Mouse (Mus musculus) c-Kit-positive CD71-positive TER-119-negative erythroid progenitor cells, embryonic 14.5 days (primary cell): ENCODE results near the gene Llgl1.

Source experiments
- DNase-seq: peaks from one replicate; pipeline ENCODE4 v3.0.0-alpha.2; 2013; ENCODE audit warnings: low read depth

The Llgl1 gene

DNA sequence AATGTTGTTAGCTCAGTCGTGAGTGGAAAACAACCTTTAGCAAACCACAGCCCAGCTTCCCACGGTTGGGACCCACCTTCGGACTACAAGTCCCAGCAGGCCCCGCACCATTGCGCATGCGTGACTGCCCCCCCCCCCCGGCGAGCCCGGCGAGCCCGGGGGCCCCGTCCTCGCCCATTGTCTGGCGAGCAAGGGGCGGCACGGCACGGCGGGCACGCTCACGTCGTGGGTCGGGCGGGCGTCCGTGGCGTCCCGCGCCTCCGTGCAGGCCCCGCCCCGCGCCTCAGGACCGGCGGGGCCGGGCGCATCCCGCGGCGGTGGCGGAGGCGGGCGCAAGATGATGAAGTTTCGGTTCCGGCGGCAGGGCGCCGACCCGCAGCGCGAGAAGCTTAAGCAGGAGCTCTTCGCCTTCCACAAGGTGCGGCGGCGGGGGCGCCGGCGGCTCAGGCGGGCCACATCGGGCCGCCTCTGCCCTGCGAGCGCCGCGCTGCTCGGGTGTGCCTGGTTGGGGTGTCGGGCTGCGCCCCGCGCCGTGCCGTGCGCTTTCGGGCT, at the start of gene Llgl1:
Llgl1 (plus strand) TSS at position 200 of the 552 bp plus-strand sequence.
- DNase-seq, result peak; percentile 79

- DNase-seq, result no peak
Observed at GRCm38 (mm10) chr11:60696165-60696564, 3.4 kb upstream of the Llgl1 start.

- DNase-seq, result no peak
Observed at GRCm38 (mm10) chr11:60697561-60697960, 2.0 kb upstream of the Llgl1 start.

DNA sequence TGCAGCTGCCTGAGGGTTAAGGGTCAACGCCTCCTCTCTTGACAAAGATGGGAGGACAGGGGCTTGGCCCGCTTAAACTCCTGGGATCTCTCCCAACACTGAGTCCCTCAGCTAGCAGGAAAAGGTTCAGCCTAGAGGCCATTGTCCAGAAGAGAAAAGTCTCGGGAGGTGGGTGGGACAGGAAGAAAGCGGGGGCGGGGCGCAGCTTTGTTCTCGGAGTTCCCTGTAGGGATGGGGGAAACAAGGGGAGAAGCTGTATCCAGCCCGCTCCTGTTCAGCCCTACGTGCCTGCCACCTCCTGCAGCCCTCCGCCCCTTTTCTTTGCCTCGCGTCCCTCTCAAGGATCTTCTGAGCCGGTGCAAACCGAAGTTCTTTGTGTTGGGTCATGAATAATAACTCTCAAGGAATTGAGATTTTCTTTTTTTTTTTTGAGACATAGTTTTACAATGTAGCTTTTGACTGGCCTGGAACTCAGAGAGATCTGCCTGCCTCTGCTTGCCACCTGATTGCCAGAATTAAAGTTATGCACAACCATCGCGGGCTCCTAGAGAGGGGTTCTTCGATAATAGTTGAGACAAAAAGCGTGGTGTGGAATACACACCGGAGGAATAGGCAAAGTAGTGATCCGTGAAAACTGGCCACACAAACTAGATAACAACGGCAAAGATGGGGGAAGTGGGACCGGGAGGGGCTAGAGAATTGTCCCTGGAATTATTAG, 558 bp upstream of the Llgl1 start:
- DNase-seq, result no peak

DNA sequence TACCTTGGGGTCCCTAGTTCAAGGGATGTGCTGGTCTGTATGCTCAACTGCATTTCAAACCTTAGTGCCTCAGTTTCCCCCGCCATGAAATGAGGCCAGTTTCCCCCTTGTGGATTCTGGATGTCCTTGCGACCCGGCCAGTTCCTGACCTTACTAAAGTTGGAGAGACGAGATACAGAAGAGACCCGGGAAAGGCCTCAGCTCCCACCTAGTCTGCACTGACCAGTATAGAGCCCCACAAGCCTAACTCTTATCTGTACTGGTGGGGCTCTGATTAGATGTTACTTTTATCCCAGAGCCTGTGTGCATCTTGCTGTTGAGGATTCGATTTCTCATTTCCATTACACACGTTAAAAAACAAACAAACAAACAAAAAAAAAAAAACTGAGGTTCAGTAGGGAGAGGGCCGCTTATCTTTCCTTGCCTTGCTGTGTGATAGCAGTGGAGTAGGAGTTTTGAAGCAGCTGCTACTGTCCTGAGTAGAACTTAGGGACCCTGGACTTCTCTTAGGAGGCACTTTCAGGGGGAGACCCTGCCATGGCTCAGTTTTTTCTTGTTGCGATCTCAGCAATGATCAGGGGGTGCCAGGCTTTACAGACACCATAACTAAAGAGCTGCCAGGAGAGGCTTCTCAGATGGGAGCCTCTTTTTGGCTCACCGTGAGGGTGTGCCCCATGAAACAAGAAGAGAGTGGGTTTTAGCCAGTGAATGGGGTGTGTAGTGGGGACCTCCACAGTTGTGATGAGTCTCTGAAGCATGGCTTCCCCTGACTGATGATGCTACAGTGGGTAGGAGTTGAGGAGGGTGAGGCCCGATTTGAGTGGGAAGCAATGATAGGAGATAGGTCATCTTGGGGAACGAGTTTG, 1.0 kb downstream of the Llgl1 start:
- no peak for DNase-seq

DNA sequence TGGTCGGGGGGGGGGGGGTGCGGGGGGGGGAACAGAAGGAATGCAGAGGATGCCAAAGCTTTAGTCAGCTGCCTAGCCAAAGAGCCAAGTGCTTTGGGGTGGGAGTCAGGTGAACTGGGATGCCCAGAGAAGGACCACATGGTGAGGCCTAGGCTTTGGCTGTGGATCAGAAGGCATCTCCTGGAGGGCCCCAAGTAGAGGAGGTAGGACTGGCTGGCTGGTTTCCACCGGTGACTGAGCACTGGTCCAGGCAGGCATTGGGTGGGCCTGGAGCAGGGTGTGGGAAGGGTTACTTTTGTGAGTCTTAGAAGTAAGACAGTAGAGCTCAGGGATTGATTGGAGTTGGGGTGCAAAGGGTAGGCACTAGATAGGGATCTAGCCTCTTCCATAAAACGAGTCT, 2.1 kb downstream of the Llgl1 start:
- DNase-seq, result no peak

- peak; percentile 56 for DNase-seq
Observed at GRCm38 (mm10) chr11:60703131-60703530, 3.6 kb downstream of the Llgl1 start.

- DNase-seq, result no peak
Observed at GRCm38 (mm10) chr11:60704023-60704880, 4.7 kb downstream of the Llgl1 start.

GRCm38 (mm10) chr11:60705255-60705654, 5.7 kb downstream of the Llgl1 start:
- DNase-seq, result no peak

DNA sequence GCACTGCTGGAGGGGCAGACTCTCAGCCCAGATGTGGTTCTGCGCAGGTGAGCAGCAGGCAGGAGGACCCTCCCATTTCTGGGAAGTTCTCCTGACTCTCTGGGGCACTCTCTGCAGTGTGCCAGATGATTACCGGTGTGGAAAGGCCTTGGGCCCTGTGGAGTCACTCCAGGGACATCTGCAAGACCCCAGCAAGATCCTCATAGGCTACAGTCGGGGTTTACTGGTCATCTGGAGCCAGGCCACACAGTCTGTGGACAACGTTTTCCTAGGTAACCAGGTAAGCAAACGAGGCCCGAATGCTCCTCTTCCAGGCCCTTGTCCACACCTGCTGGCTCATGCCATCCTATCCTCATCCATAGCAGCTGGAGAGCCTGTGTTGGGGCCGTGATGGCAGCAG, 6.6 kb downstream of the Llgl1 start:
- DNase-seq, result no peak

DNA sequence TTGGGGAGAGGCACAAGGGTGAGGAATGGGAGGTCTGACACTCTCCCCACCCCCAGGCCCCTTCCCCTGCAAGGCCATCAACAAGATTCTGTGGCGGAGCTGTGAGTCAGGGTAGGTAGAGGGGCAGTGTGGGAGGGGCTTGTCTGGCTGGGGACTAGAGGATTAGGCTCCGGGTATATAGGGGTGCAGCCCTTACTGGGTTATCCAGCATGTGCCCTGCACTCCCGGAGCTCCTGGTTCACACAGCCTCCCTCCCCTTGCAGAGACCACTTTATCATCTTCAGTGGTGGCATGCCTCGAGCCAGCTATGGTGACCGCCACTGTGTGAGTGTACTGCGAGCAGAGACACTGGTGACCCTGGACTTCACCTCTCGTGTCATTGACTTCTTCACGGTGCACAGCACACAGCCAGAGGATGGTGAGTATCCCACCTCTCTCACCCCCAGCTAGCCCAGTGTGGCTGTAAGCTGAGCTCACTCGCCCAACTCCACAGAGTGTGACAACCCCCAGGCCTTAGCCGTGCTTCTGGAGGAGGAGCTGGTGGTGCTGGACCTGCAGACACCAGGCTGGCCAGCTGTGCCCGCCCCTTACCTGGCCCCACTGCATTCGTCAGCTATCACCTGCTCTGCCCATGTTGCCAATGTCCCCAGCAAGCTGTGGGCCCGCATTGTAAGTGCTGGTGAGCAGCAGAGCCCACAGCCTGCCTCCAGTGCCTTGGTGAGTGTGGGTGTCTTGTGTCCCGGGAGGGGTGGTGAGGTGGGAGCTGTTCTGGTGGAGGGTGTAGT, 7.4 kb downstream of the Llgl1 start:
- DNase-seq, result no peak

GRCm38 (mm10) chr11:60707672-60708071, 8.1 kb downstream of the Llgl1 start:
- no peak for DNase-seq

- no peak for DNase-seq
Observed at GRCm38 (mm10) chr11:60708631-60709030, 9.1 kb downstream of the Llgl1 start.

DNA sequence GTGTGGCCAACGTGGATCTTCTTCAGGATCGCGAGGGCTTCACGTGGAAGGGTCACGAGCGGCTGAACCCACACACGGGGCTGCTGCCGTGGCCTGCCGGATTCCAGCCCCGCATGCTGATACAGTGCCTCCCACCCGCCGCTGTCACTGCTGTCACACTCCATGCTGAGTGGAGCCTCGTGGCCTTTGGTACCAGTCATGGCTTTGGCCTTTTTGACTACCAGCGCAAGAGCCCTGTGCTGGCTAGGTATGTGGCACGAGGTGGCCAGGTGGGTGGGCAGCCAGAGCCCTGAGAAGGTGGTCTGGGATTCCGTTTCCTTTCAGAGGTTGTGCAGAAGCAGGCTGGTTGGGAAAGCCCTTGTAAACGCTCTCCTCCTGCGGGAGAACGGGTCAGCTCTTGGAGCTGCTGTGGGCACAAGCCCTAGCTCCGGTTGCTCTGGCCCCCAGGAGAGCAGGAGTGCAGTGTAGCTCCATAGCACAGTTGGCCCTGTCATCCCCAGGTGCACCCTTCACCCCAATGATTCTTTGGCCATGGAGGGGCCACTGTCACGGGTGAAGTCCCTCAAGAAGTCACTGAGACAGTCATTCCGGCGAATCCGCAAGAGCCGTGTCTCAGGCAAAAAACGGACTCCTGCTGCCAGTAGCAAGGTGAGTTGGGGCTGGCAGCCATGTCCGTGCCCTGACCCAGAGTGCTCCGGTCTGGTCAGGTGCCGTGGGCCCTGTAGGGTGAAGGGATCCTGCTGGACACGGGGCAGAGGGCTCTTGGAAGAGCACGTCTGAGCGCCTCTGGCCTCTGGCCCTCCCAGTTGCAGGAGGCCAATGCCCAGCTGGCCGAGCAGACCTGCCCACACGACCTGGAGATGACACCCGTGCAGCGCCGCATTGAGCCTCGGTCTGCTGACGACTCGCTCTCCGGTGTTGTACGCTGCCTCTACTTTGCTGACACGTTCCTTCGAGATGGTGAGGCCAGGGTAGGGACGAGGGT, 10.2 kb downstream of the Llgl1 start:
- DNase-seq, result no peak

- DNase-seq, result no peak
Observed at GRCm38 (mm10) chr11:60711218-60711617, 11.7 kb downstream of the Llgl1 start.

GRCm38 (mm10) chr11:60712040-60712439, 12.5 kb downstream of the Llgl1 start:
- DNase-seq, result no peak

GRCm38 (mm10) chr11:60712639-60713255, 13.2 kb downstream of the Llgl1 start:
- no peak for DNase-seq

GRCm38 (mm10) chr11:60715833-60716232, 16.3 kb downstream of the Llgl1 start:
- no peak for DNase-seq

- DNase-seq, result no peak
Observed at GRCm38 (mm10) chr11:60719263-60719662, 19.7 kb downstream of the Llgl1 start.
